ENCODE assay signal across 18 mouse cellular contexts in genomic region chr6:56783561-56784272, GRCm38 (mm10). TPM values are rescaled to one million over a fixed set of nuclear protein-coding genes. Genes with fewer than 3 reads are reported as not detected.
DNase-seq lines count a peak whose midpoint lies in the region; ATAC-seq and TF ChIP-seq lines count a peak whose summit lies in the region.
"Had no signal": no experiment of that assay in that cellular context is flagged by ENCODE, and none has a peak within 500 bp of the region (broad histone marks: within the 10 kb centered on the region; RNA-seq: fewer than 3 reads in every experiment).

No protein-coding gene starts in this region.

- no peak overlapping the region for H3K4me3 ChIP-seq in liver, adult 2 months (ENCODE audit: insufficient read depth, low read depth, low read length)
- no peak overlapping the region for H3K4me3 ChIP-seq in liver, embryonic 12.5 days
- no peak overlapping the region for H3K4me3 ChIP-seq in small intestine, adult 2 months (ENCODE audit: low read depth, low read length)
- no peak overlapping the region for H3K4me3 ChIP-seq in forebrain, embryonic 16.5 days (replicated peaks; ENCODE audit: low read length)
- H3K4me3 ChIP-seq in forebrain, embryonic 14.5 days (ENCODE audit: low read depth, low read length), result no peak overlapping the region
- H3K4me3 ChIP-seq: forebrain, embryonic 10.5 days; heart, embryonic 10.5 days; midbrain, embryonic 15.5 days; myocyte had no signal

- no peaks in the 10 kb centered on the region for H3K9me3 ChIP-seq in liver, embryonic 12.5 days (replicated peaks)
- no peaks in the 10 kb centered on the region for H3K9me3 ChIP-seq in forebrain, embryonic 16.5 days (ENCODE audit: control insufficient read depth, low read length)
- no peaks in the 10 kb centered on the region for H3K9me3 ChIP-seq in forebrain, embryonic 14.5 days (replicated peaks; ENCODE audit: control insufficient read depth, low read length)
- H3K9me3 ChIP-seq: forebrain, embryonic 10.5 days; heart, embryonic 10.5 days; midbrain, embryonic 15.5 days had no signal

- no peaks in the 10 kb centered on the region for H3K27me3 ChIP-seq in liver, adult 2 months (ENCODE audit: control insufficient read depth, insufficient read depth, low read length)
- H3K27me3 ChIP-seq in liver, embryonic 12.5 days (replicated peaks), result no peaks in the 10 kb centered on the region
- H3K27me3 ChIP-seq in small intestine, adult 2 months (ENCODE audit: control insufficient read depth, insufficient read depth, low read length), result no peaks in the 10 kb centered on the region
- no peaks in the 10 kb centered on the region for H3K27me3 ChIP-seq in forebrain, embryonic 16.5 days (replicated peaks; ENCODE audit: control insufficient read depth, insufficient read depth, low read length)
- no peaks in the 10 kb centered on the region for H3K27me3 ChIP-seq in forebrain, embryonic 14.5 days (replicated peaks; ENCODE audit: control insufficient read depth, insufficient read depth, low read length)
- H3K27me3 ChIP-seq: midbrain, embryonic 15.5 days had no signal

- H3K79me2 ChIP-seq in liver, adult 2 months (ENCODE audit: control insufficient read depth, insufficient read depth, low read length), result peaks cover 24% of the 10 kb centered on the region

- no peak for TF ChIP-seq CTCF in liver, adult 2 months (IDR thresholded peaks at IDR 0.05; ENCODE audit: low read depth, low read length)
- TF ChIP-seq CTCF in small intestine, adult 2 months (IDR thresholded peaks at IDR 0.05; ENCODE audit: extremely low read depth, insufficient read length, insufficient replicate concordance, low read depth, low read length), result no peak

- peak overlapping the region; percentile 15 for H3K4me2 ChIP-seq in liver, embryonic 12.5 days
- H3K4me2 ChIP-seq in forebrain, embryonic 16.5 days (ENCODE audit: low read length), result no peak overlapping the region
- no peak overlapping the region for H3K4me2 ChIP-seq in forebrain, embryonic 14.5 days (ENCODE audit: low read length)
- H3K4me2 ChIP-seq: midbrain, embryonic 15.5 days had no signal

- TF ChIP-seq POLR2A in liver, adult 2 months (IDR thresholded peaks at IDR 0.05; ENCODE audit: extremely low read depth, insufficient read depth, low read length), result no peak
- TF ChIP-seq POLR2A in small intestine, adult 2 months (IDR thresholded peaks at IDR 0.05; ENCODE audit: low read depth, low read length), result no peak

- H3K9ac ChIP-seq in liver, adult 2 months (ENCODE audit: low read depth, low read length), result no peak overlapping the region
- H3K9ac ChIP-seq in liver, embryonic 12.5 days, result no peak overlapping the region
- no peak overlapping the region for H3K9ac ChIP-seq in forebrain, embryonic 16.5 days (replicated peaks; ENCODE audit: low read depth, low read length)
- H3K9ac ChIP-seq in forebrain, embryonic 14.5 days (ENCODE audit: low read length), result no peak overlapping the region
- H3K9ac ChIP-seq: midbrain, embryonic 15.5 days had no signal

- peaks cover 22% of the 10 kb centered on the region for H3K36me3 ChIP-seq in liver, adult 2 months (ENCODE audit: control insufficient read depth, insufficient read depth, low read length)
- peaks cover 85% of the 10 kb centered on the region for H3K36me3 ChIP-seq in liver, embryonic 12.5 days
- H3K36me3 ChIP-seq in small intestine, adult 2 months (ENCODE audit: control insufficient read depth, insufficient read depth, low read length), result peaks cover 18% of the 10 kb centered on the region
- peaks cover 16% of the 10 kb centered on the region for H3K36me3 ChIP-seq in forebrain, embryonic 16.5 days (ENCODE audit: control insufficient read depth, insufficient read depth)
- peaks cover 55% of the 10 kb centered on the region for H3K36me3 ChIP-seq in forebrain, embryonic 14.5 days (ENCODE audit: control insufficient read depth, insufficient read depth, low read length)

- peak overlapping the region; percentile 76 for H3K27ac ChIP-seq in liver, adult 2 months (replicated peaks; ENCODE audit: insufficient read depth, low read depth, low read length)
- peak overlapping the region; percentile 23 for H3K27ac ChIP-seq in liver, embryonic 12.5 days
- H3K27ac ChIP-seq in small intestine, adult 2 months (ENCODE audit: insufficient read depth, low read depth, low read length), result peak overlapping the region; percentile 95
- H3K27ac ChIP-seq in forebrain, embryonic 16.5 days (ENCODE audit: low read length), result no peak overlapping the region
- no peak overlapping the region for H3K27ac ChIP-seq in forebrain, embryonic 14.5 days (ENCODE audit: low read depth, low read length)
- H3K27ac ChIP-seq: forebrain, embryonic 10.5 days; heart, embryonic 10.5 days; midbrain, embryonic 15.5 days had no signal

- DNase-seq in liver, adult 2 months (ENCODE audit: extremely low read depth, low read depth, low spot score), result peak; percentile 91
- DNase-seq in liver, result no peak
- DNase-seq in forebrain, embryonic 14.5 days (ENCODE audit: low spot score), result no peak
- no peak for DNase-seq in thymus, postnatal 14 days
- DNase-seq: adrenal gland, adult 2 months; cerebellum, adult 8-10 months; gastrocnemius, postnatal 14 days; heart, postnatal 10 days; kidney, postnatal 4 days; layer of hippocampus, postnatal 36 days; lung, postnatal 10 days had no signal

- no peak for ATAC-seq in liver, embryonic 12.5 days
- ATAC-seq in forebrain, embryonic 16.5 days, result no peak
- no peak for ATAC-seq in forebrain, embryonic 14.5 days
- ATAC-seq: midbrain, embryonic 15.5 days had no signal

- peaks cover 22% of the 10 kb centered on the region for H3K4me1 ChIP-seq in liver, adult 2 months (ENCODE audit: control insufficient read depth, insufficient read depth, low read length)
- H3K4me1 ChIP-seq in liver, embryonic 12.5 days, result peaks cover 42% of the 10 kb centered on the region
- H3K4me1 ChIP-seq in small intestine, adult 2 months (ENCODE audit: control insufficient read depth, insufficient read depth, insufficient read length, low read length), result peaks cover 26% of the 10 kb centered on the region; the same call in 1 of the 2 replicates
- H3K4me1 ChIP-seq in forebrain, embryonic 16.5 days (replicated peaks; ENCODE audit: control insufficient read depth, insufficient read depth, low read length), result no peaks in the 10 kb centered on the region; the same call in 1 of the 2 replicates
- no peaks in the 10 kb centered on the region for H3K4me1 ChIP-seq in forebrain, embryonic 14.5 days (ENCODE audit: control insufficient read depth, insufficient read depth, low read length)
- H3K4me1 ChIP-seq: forebrain, embryonic 10.5 days; heart, embryonic 10.5 days had no signal

- WGBS in liver, adult 2 months, result 19% methylated on average over 4 of the region's 4 CpGs
- WGBS in liver, embryonic 12.5 days (ENCODE audit: insufficient replicate concordance), result 58% methylated on average over 4 of the region's 4 CpGs
- 26% methylated on average over 4 of the region's 4 CpGs for WGBS in small intestine, adult 2 months
- 84% methylated on average over 4 of the region's 4 CpGs for WGBS in forebrain, embryonic 16.5 days
- WGBS in forebrain, embryonic 14.5 days, result 93% methylated on average over 4 of the region's 4 CpGs

RNA-seq across cellular contexts. Expression of gene Kbtbd2, which starts 13.9 kb away (rescaled TPM):
- 16.1 and 20.8 TPM in 2 replicates for total RNA-seq in liver, adult 2 months (2014; rRNA removed)
- polyA plus RNA-seq in liver, adult 2 months (2012; rRNA removed), result 4.4 and 5.0 TPM in 2 replicates
- 23.9 and 25.3 TPM in 2 replicates for polyA plus RNA-seq in liver, embryonic 12.5 days (2016; fragmentation: Nextera tagmentation; extraction: Ambion mirVana)
- 2.1 and 3.7 TPM in 2 replicates for polyA plus RNA-seq in small intestine, adult 2 months (2012; rRNA removed)
- 31.1 and 36.5 TPM in 2 replicates for polyA plus RNA-seq in forebrain, embryonic 16.5 days (2015; fragmentation: Nextera tagmentation; extraction: Ambion mirVana)
- 24.2 and 25.2 TPM in 2 replicates for polyA plus RNA-seq in forebrain, embryonic 14.5 days (2014; fragmentation: Nextera tagmentation; extraction: Ambion mirVana)

RNA-seq across cellular contexts. Expression of gene Fkbp9, which starts 48.1 kb away (rescaled TPM):
- total RNA-seq in liver, adult 2 months (2014; rRNA removed), result 32.2 and 35.7 TPM in 2 replicates
- 12.4 and 12.6 TPM in 2 replicates for polyA plus RNA-seq in liver, adult 2 months (2012; rRNA removed)
- polyA plus RNA-seq in liver, embryonic 12.5 days (2016; fragmentation: Nextera tagmentation; extraction: Ambion mirVana), result 34.3 and 35.0 TPM in 2 replicates
- 6.2 and 9.4 TPM in 2 replicates for polyA plus RNA-seq in small intestine, adult 2 months (2012; rRNA removed)
- polyA plus RNA-seq in forebrain, embryonic 16.5 days (2015; fragmentation: Nextera tagmentation; extraction: Ambion mirVana), result 27.5 and 40.8 TPM in 2 replicates
- polyA plus RNA-seq in forebrain, embryonic 14.5 days (2014; fragmentation: Nextera tagmentation; extraction: Ambion mirVana), result 26.3 and 27.9 TPM in 2 replicates

Comparison
In these comparisons a context has a peak if more than half of its experiments do, and no peak if none do; other contexts are left out.
1. H3K27ac ChIP-seq: peak in liver, adult 2 months (single experiment), liver, embryonic 12.5 days (single experiment) and small intestine, adult 2 months (single experiment); none in forebrain, embryonic 16.5 days (single experiment) and forebrain, embryonic 14.5 days (single experiment).